Mouse (Mus musculus): ENCODE results near the gene Gm21988. TPM values are rescaled to one million over a fixed set of nuclear protein-coding genes. Genes with fewer than 3 reads are reported as not detected.
A peak's percentile ranks its signal among the peaks of the same experiment; 100 is the strongest.

The Gm21988 gene
- polyA plus RNA-seq, 1 experiment from 2014 or later = 10.1 TPM

- WGBS = under 1% methylated on average over 28 of the region's 28 CpGs
- Histone ChIP-seq H3K4me1 (peaks cover 45% of the 10 kb centered on the region), H3K4me3 (peak within 1 kb of the TSS; percentile 65), H3K27me3 (ENCODE audit: poor library complexity, severe bottlenecking) (peaks cover 79% of the 10 kb centered on the region), H3K9me3 (no peaks in the 10 kb centered on the region), H3K36me3 (replicated peaks) (peaks cover 23% of the 10 kb centered on the region), H3K27ac (peak within 1 kb of the TSS; percentile 90)
- peak; percentile 95 for DNase-seq (ENCODE audit: extremely low spot score, low spot score)
These were observed 18.7 kb downstream of the Gm21988 start, which contains the start of gene Slc16a13 for GRCm38 (mm10) chr11:70220731-70221602. Gene Slc16a13 (minus strand): TSS chr11:70221064.

GRCm38 (mm10) chr11:70220323-70220722 is 19.3 kb downstream of the Gm21988 start:
- Histone ChIP-seq H3K36me3 (replicated peaks) (peaks cover 23% of the 10 kb centered on the region), H3K27ac (peak overlapping the region; percentile 90), H3K4me1 (peaks cover 49% of the 10 kb centered on the region), H3K9me3 (no peaks in the 10 kb centered on the region), H3K27me3 (ENCODE audit: poor library complexity, severe bottlenecking) (peaks cover 79% of the 10 kb centered on the region), H3K4me3 (peak overlapping the region; percentile 65)
- no peak for DNase-seq (ENCODE audit: extremely low spot score, low spot score)
- under 1% methylated on average over 24 of the region's 24 CpGs for WGBS

GRCm38 (mm10) chr11:70219873-70220272 is 19.8 kb downstream of the Gm21988 start:
- Histone ChIP-seq H3K27me3 (ENCODE audit: poor library complexity, severe bottlenecking) (peaks cover 79% of the 10 kb centered on the region), H3K9me3 (no peaks in the 10 kb centered on the region), H3K36me3 (replicated peaks) (peaks cover 23% of the 10 kb centered on the region), H3K4me3 (peak overlapping the region; percentile 65), H3K27ac (peak overlapping the region; percentile 90), H3K4me1 (peaks cover 53% of the 10 kb centered on the region)
- 58% methylated on average over 7 of the region's 7 CpGs for WGBS
- no peak for DNase-seq (ENCODE audit: extremely low spot score, low spot score)

- peaks cover 63% of the 10 kb centered on the region for H3K4me1 ChIP-seq
- WGBS = 87% methylated on average over 15 of the region's 15 CpGs
- H3K4me3 ChIP-seq = peak overlapping the region; percentile 65
- H3K27ac ChIP-seq = no peak overlapping the region
- no peaks in the 10 kb centered on the region for H3K9me3 ChIP-seq
- peaks cover 79% of the 10 kb centered on the region for H3K27me3 ChIP-seq (ENCODE audit: poor library complexity, severe bottlenecking)
- peaks cover 23% of the 10 kb centered on the region for H3K36me3 ChIP-seq (replicated peaks)
- DNase-seq (ENCODE audit: extremely low spot score, low spot score) = no peak
These were observed 20.7 kb downstream of the Gm21988 start for GRCm38 (mm10) chr11:70218741-70219470.

GRCm38 (mm10) chr11:70218039-70218438 is 21.6 kb downstream of the Gm21988 start:
- no peak for DNase-seq (ENCODE audit: extremely low spot score, low spot score)
- H3K27me3 ChIP-seq (ENCODE audit: poor library complexity, severe bottlenecking) = peaks cover 81% of the 10 kb centered on the region
- WGBS = 92% methylated on average over 4 of the region's 4 CpGs
- peaks cover 71% of the 10 kb centered on the region for H3K4me1 ChIP-seq
- no peak overlapping the region for H3K4me3 ChIP-seq
- H3K36me3 ChIP-seq (replicated peaks) = peaks cover 23% of the 10 kb centered on the region
- H3K9me3 ChIP-seq = no peaks in the 10 kb centered on the region
- no peak overlapping the region for H3K27ac ChIP-seq

GRCm38 (mm10) chr11:70216103-70216502 is 23.5 kb downstream of the Gm21988 start:
- Histone ChIP-seq H3K4me1 (peaks cover 57% of the 10 kb centered on the region), H3K4me3 (no peak overlapping the region), H3K36me3 (replicated peaks) (peaks cover 23% of the 10 kb centered on the region), H3K9me3 (no peaks in the 10 kb centered on the region), H3K27me3 (ENCODE audit: poor library complexity, severe bottlenecking) (peaks cover 86% of the 10 kb centered on the region), H3K27ac (no peak overlapping the region)
- DNase-seq (ENCODE audit: extremely low spot score, low spot score) = no peak
- 53% methylated on average over 3 of the region's 3 CpGs for WGBS

GRCm38 (mm10) chr11:70215301-70215700 is 24.3 kb downstream of the Gm21988 start:
- Histone ChIP-seq H3K27me3 (ENCODE audit: poor library complexity, severe bottlenecking) (peaks cover 86% of the 10 kb centered on the region), H3K27ac (no peak overlapping the region), H3K36me3 (replicated peaks) (peaks cover 23% of the 10 kb centered on the region), H3K9me3 (no peaks in the 10 kb centered on the region), H3K4me3 (peak overlapping the region; percentile 52), H3K4me1 (peaks cover 49% of the 10 kb centered on the region)
- 10% methylated on average over 22 of the region's 22 CpGs for WGBS
- DNase-seq (ENCODE audit: extremely low spot score, low spot score) = no peak

- H3K4me1 ChIP-seq = peaks cover 44% of the 10 kb centered on the region
- WGBS = 3% methylated on average over 18 of the region's 18 CpGs
- peaks cover 23% of the 10 kb centered on the region for H3K36me3 ChIP-seq (replicated peaks)
- H3K4me3 ChIP-seq = peak overlapping the region; percentile 52
- peaks cover 82% of the 10 kb centered on the region for H3K27me3 ChIP-seq (ENCODE audit: poor library complexity, severe bottlenecking)
- DNase-seq (ENCODE audit: extremely low spot score, low spot score) = no peak
- no peaks in the 10 kb centered on the region for H3K9me3 ChIP-seq
- no peak overlapping the region for H3K27ac ChIP-seq
These were observed 24.8 kb downstream of the Gm21988 start for GRCm38 (mm10) chr11:70214856-70215209.

- WGBS = 1% methylated on average over 46 of the region's 46 CpGs
- H3K36me3 ChIP-seq (replicated peaks) = peaks cover 23% of the 10 kb centered on the region
- H3K27me3 ChIP-seq (ENCODE audit: poor library complexity, severe bottlenecking) = peaks cover 77% of the 10 kb centered on the region
- H3K4me1 ChIP-seq = peaks cover 39% of the 10 kb centered on the region
- H3K27ac ChIP-seq = 0 out of 2 replicates have a peak overlapping the region, but pooled peaks have one; percentile 48
- peak overlapping the region; percentile 52 for H3K4me3 ChIP-seq
- DNase-seq (ENCODE audit: extremely low spot score, low spot score) = no peak
- H3K9me3 ChIP-seq = no peaks in the 10 kb centered on the region
These were observed 25.3 kb downstream of the Gm21988 start for GRCm38 (mm10) chr11:70214191-70214855.

GRCm38 (mm10) chr11:70213736-70214135 is 25.9 kb downstream of the Gm21988 start:
- H3K9me3 ChIP-seq = no peaks in the 10 kb centered on the region
- H3K27ac ChIP-seq = no peak overlapping the region
- peaks cover 23% of the 10 kb centered on the region for H3K36me3 ChIP-seq (replicated peaks)
- peaks cover 71% of the 10 kb centered on the region for H3K27me3 ChIP-seq (ENCODE audit: poor library complexity, severe bottlenecking)
- 6% methylated on average over 26 of the region's 26 CpGs for WGBS
- H3K4me3 ChIP-seq = peak overlapping the region; percentile 52
- DNase-seq (ENCODE audit: extremely low spot score, low spot score) = no peak
- H3K4me1 ChIP-seq = peaks cover 33% of the 10 kb centered on the region

- peaks cover 29% of the 10 kb centered on the region for H3K4me1 ChIP-seq
- no peaks in the 10 kb centered on the region for H3K9me3 ChIP-seq
- peaks cover 15% of the 10 kb centered on the region for H3K36me3 ChIP-seq (replicated peaks)
- H3K27me3 ChIP-seq (ENCODE audit: poor library complexity, severe bottlenecking) = peaks cover 63% of the 10 kb centered on the region
- no peak overlapping the region for H3K27ac ChIP-seq
- 15% methylated on average over 9 of the region's 9 CpGs for WGBS
- H3K4me3 ChIP-seq = no peak overlapping the region
- no peak for DNase-seq (ENCODE audit: extremely low spot score, low spot score)
These were observed 26.7 kb downstream of the Gm21988 start for GRCm38 (mm10) chr11:70212896-70213295.

- Histone ChIP-seq H3K36me3 (replicated peaks) (peaks cover 10% of the 10 kb centered on the region), H3K9me3 (no peaks in the 10 kb centered on the region), H3K4me1 (peaks cover 29% of the 10 kb centered on the region), H3K27me3 (ENCODE audit: poor library complexity, severe bottlenecking) (peaks cover 58% of the 10 kb centered on the region), H3K27ac (no peak within 1 kb of the TSS), H3K4me3 (peak within 1 kb of the TSS; percentile 52; the same call in 1 of the 2 replicates)
- no peak for DNase-seq (ENCODE audit: extremely low spot score, low spot score)
- 70% methylated on average over 6 of the region's 6 CpGs for WGBS
These were observed 27.2 kb downstream of the Gm21988 start, which contains the start of gene Slc16a11 for GRCm38 (mm10) chr11:70212423-70212822. Gene Slc16a11 (plus strand): TSS chr11:70212752.
